Comparison of ENCODE assay signal across 11 mouse cellular contexts in the genomic region with DNA sequence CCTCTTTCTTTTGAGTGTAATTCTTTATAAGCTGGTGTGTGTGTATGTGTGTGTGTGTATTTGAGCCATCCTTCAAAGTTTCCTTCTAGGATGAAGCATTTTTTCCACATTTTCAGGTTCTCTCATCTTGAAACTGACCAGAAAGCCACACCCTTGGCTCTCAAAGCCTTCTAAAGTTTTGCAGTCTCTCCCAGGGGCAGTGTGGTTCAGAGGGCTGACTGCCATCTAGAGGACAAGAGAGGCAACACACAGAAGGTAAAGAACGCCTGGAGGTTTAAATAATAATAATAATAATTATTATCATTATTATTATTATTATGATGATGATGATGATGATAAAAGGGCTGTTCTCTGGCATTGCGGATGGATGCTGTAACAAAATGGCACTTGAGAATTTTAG.
A peak's percentile ranks its signal among the peaks of the same experiment; 100 is the strongest.
DNase-seq lines count a peak whose midpoint lies in the region; ATAC-seq and TF ChIP-seq lines count a peak whose summit lies in the region.
"Had no signal": no experiment of that assay in that cellular context is flagged by ENCODE, and none has a peak within 500 bp of the region (broad histone marks: within the 10 kb centered on the region; RNA-seq: fewer than 3 reads in every experiment).

No protein-coding gene starts in this region.

- H3K4me3 ChIP-seq in forebrain, embryonic 11.5 days (ENCODE audit: low read depth, low read length): no peak overlapping the region
- H3K4me3 ChIP-seq in forebrain, embryonic 12.5 days (replicated peaks): no peak overlapping the region
- H3K4me3 ChIP-seq in left cerebral cortex, adult 2 months: no peak overlapping the region
- H3K4me3 ChIP-seq: heart, embryonic 15.5 days; limb, embryonic 12.5 days had no signal

- 71% methylated on average over 2 of the region's 2 CpGs for WGBS in forebrain, embryonic 11.5 days
- 74% methylated on average over 2 of the region's 2 CpGs for WGBS in forebrain, embryonic 12.5 days

- H3K27me3 ChIP-seq in forebrain, embryonic 11.5 days (ENCODE audit: control insufficient read depth, insufficient read depth, low read length): no peaks in the 10 kb centered on the region
- H3K27me3 ChIP-seq in forebrain, embryonic 12.5 days: no peaks in the 10 kb centered on the region
- H3K27me3 ChIP-seq: heart, embryonic 15.5 days; limb, embryonic 12.5 days had no signal

- no peaks in the 10 kb centered on the region for H3K4me1 ChIP-seq in forebrain, embryonic 11.5 days (replicated peaks; ENCODE audit: control insufficient read depth, insufficient read depth, low read length)
- H3K4me1 ChIP-seq in forebrain, embryonic 12.5 days: no peaks in the 10 kb centered on the region
- H3K4me1 ChIP-seq: heart, embryonic 15.5 days; limb, embryonic 12.5 days had no signal

- no peaks in the 10 kb centered on the region for H3K36me3 ChIP-seq in forebrain, embryonic 11.5 days (ENCODE audit: control insufficient read depth, insufficient read depth, low read length)
- H3K36me3 ChIP-seq in forebrain, embryonic 12.5 days (replicated peaks): no peaks in the 10 kb centered on the region
- H3K36me3 ChIP-seq: heart, embryonic 15.5 days; limb, embryonic 12.5 days had no signal

- intact Hi-C loops in left cerebral cortex, adult 2 months (cut with DNase I): loop anchor here (2.0 to 10.0 kb wide), 5 partner anchors 142 to 1730 kb away; a partner anchor contains a TSS
- intact Hi-C loops in left cerebral cortex, postnatal 4 days (cut with DNase I): no loop called here

- no peak overlapping the region for H3K27ac ChIP-seq in forebrain, embryonic 11.5 days (ENCODE audit: low read depth, low read length)
- no peak overlapping the region for H3K27ac ChIP-seq in forebrain, embryonic 12.5 days
- no peak overlapping the region for H3K27ac ChIP-seq in left cerebral cortex, adult 2 months
- H3K27ac ChIP-seq: heart, embryonic 15.5 days; limb, embryonic 12.5 days had no signal

- no peak for DNase-seq in forebrain, embryonic 11.5 days (ENCODE audit: low spot score)
- DNase-seq in left cerebral cortex, adult 2 months (ENCODE audit: extremely low spot score in 1 of 2, low spot score in 2 of 2): no peak
- DNase-seq in left cerebral cortex, postnatal 4 days: no peak
- DNase-seq in NIH3T3 (ENCODE audit: low read depth): peak; percentile 29
- DNase-seq in lung, postnatal 10 days: peak; percentile 10
- DNase-seq in left cerebral cortex, adult 8-10 months (ENCODE audit: low spot score in 2 of 2): no peak
- DNase-seq in thymus, postnatal 25 days: no peak
- DNase-seq: thymus, postnatal 4 days had no signal

- ATAC-seq in forebrain, embryonic 11.5 days (replicated peaks; ENCODE audit: low FRiP score): 0 out of 2 replicates have a peak, but pooled peaks have one; percentile 42
- no peak for ATAC-seq in forebrain, embryonic 12.5 days (ENCODE audit: low FRiP score)

- H3K4me2 ChIP-seq in forebrain, embryonic 11.5 days (ENCODE audit: low read depth, low read length, severe bottlenecking): no peak overlapping the region
- no peak overlapping the region for H3K4me2 ChIP-seq in forebrain, embryonic 12.5 days
- H3K4me2 ChIP-seq: heart, embryonic 15.5 days; limb, embryonic 12.5 days had no signal

- no peak overlapping the region for H3K9ac ChIP-seq in forebrain, embryonic 11.5 days (ENCODE audit: low read length)
- H3K9ac ChIP-seq in forebrain, embryonic 12.5 days: no peak overlapping the region
- H3K9ac ChIP-seq: heart, embryonic 15.5 days; limb, embryonic 12.5 days had no signal

- H3K9me3 ChIP-seq in forebrain, embryonic 11.5 days (ENCODE audit: control insufficient read depth, low read length): no peaks in the 10 kb centered on the region
- no peaks in the 10 kb centered on the region for H3K9me3 ChIP-seq in forebrain, embryonic 12.5 days
- H3K9me3 ChIP-seq: heart, embryonic 15.5 days; limb, embryonic 12.5 days had no signal

- peak; percentile 63 for TF ChIP-seq CTCF in left cerebral cortex, adult 2 months (IDR thresholded peaks at IDR 0.05)

Comparison
In these comparisons a context has a peak if more than half of its experiments do, and no peak if none do; other contexts are left out.
1. DNase-seq: peak in NIH3T3 (single experiment) and lung, postnatal 10 days (single experiment); none in forebrain, embryonic 11.5 days (single experiment), left cerebral cortex, adult 2 months (0 of 2), left cerebral cortex, postnatal 4 days (single experiment), left cerebral cortex, adult 8-10 months (0 of 2) and thymus, postnatal 25 days (single experiment).